In genomic region chr6:114684407-114684806, GRCm38 (mm10) we compare ENCODE assay signal across 28 mouse cellular contexts.
"Had no signal": no experiment of that assay in that cellular context is flagged by ENCODE, and none has a peak within 500 bp of the region (broad histone marks: within the 10 kb centered on the region; RNA-seq: fewer than 3 reads in every experiment).

No protein-coding gene starts in this region.

- H3K27me3 ChIP-seq: embryonic facial prominence, embryonic 12.5 days; embryonic facial prominence, embryonic 13.5 days; embryonic facial prominence, embryonic 15.5 days; forebrain, embryonic 15.5 days had no signal

- H3K27ac ChIP-seq: embryonic facial prominence, embryonic 10.5 days; embryonic facial prominence, embryonic 12.5 days; embryonic facial prominence, embryonic 13.5 days; embryonic facial prominence, embryonic 15.5 days; forebrain, embryonic 10.5 days; forebrain, embryonic 12.5 days; forebrain, embryonic 13.5 days; forebrain, embryonic 15.5 days; gastrocnemius, adult 2 months; heart, adult 2 months had no signal

- DNase-seq: cerebellum, adult 8-10 months; cerebellum, adult 9-10 months; cerebellum, adult 9-11 months; cerebellum, postnatal 10 days; cerebellum, postnatal 14 days; cerebellum, postnatal 25 days; cerebellum, postnatal 36 days; embryo, embryonic 11 days; forebrain, postnatal 0 days; gastrocnemius, adult 2 months; gastrocnemius, postnatal 10 days; gastrocnemius, postnatal 14 days; gastrocnemius, postnatal 25 days; gastrocnemius, postnatal 36 days; heart, adult 11 months; heart, adult 18-20 months; heart, adult 2 months had no signal

- H3K9ac ChIP-seq: embryonic facial prominence, embryonic 12.5 days; embryonic facial prominence, embryonic 13.5 days; embryonic facial prominence, embryonic 15.5 days; forebrain, embryonic 12.5 days; forebrain, embryonic 13.5 days; forebrain, embryonic 15.5 days; forebrain, postnatal 0 days had no signal

- H3K36me3 ChIP-seq: embryonic facial prominence, embryonic 10.5 days; embryonic facial prominence, embryonic 12.5 days; forebrain, embryonic 15.5 days had no signal

- H3K9me3 ChIP-seq: embryonic facial prominence, embryonic 10.5 days; embryonic facial prominence, embryonic 12.5 days; embryonic facial prominence, embryonic 13.5 days; embryonic facial prominence, embryonic 15.5 days; forebrain, embryonic 10.5 days; forebrain, embryonic 12.5 days; forebrain, embryonic 13.5 days; forebrain, embryonic 15.5 days had no signal

- ATAC-seq: forebrain, embryonic 13.5 days; forebrain, embryonic 14.5 days; forebrain, embryonic 15.5 days; forebrain, embryonic 16.5 days had no signal

- H3K4me2 ChIP-seq: embryonic facial prominence, embryonic 12.5 days; embryonic facial prominence, embryonic 13.5 days; embryonic facial prominence, embryonic 15.5 days; forebrain, embryonic 12.5 days; forebrain, embryonic 13.5 days; forebrain, embryonic 15.5 days had no signal

- H3K4me3 ChIP-seq: embryonic facial prominence, embryonic 10.5 days; embryonic facial prominence, embryonic 12.5 days; embryonic facial prominence, embryonic 13.5 days; embryonic facial prominence, embryonic 15.5 days; erythroblast, embryonic 14.5 days; forebrain, embryonic 10.5 days; forebrain, embryonic 12.5 days; forebrain, embryonic 13.5 days; forebrain, embryonic 15.5 days; gastrocnemius, adult 2 months; heart, adult 2 months had no signal

- H3K4me1 ChIP-seq: embryonic facial prominence, embryonic 12.5 days; embryonic facial prominence, embryonic 13.5 days; embryonic facial prominence, embryonic 15.5 days; forebrain, embryonic 15.5 days had no signal
